Mouse (Mus musculus): ENCODE measurements at regions not wholly inside any gene's neighbourhood (a gene's known extent, or its start where the extent isn't known, plus 50 kb on each side); places are given as distances from the start of the nearest gene placed in this dataset.

GRCm38 (mm10) chr2:61405261-61405660 lies 173.1 kb upstream of the Tank start:
- TF ChIP-seq CTCF (IDR thresholded peaks at IDR 0.05; ENCODE audit: low read depth, low read length) (no peak), POLR2A (IDR thresholded peaks at IDR 0.05; ENCODE audit: extremely low read depth, insufficient read depth, low read length) (no peak)
